8 mouse cellular contexts compared by ENCODE assay signal in the genomic region with DNA sequence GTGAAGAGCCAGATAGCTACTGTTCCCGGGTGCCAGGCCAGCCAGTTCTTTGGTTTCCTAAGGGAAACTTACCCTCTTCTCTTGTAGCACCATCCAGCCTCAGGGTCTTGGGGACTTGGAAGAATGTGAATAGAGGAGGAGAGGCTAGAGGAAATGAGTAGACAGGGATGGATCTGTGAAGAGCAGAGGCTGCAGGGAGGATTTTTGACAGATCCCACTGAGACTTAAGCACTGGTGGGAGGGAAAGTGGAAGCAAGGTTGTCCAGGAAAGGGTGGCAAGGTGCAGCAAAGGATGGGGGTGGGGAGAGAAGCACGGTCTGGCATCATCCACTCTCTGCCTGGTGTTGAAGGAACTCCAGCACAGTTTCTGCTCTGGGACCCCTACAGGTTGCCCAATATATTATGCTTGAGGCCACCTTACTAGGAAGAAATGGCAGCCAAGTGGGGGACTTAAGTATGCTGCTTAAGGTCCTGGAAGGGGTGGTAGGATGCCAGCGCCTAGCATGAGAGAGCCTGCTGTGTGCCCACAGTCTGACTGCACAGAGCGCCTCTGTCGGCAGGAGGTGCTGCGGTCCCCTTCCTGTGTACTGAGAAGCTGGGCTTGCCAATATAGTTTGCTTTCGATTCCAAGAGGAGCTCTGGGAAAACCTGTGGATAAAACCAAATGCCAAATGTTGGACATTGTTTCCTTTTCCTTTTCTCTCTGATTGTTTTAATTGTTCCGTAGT. TPM values are rescaled to one million over a fixed set of nuclear protein-coding genes. Genes with fewer than 3 reads are reported as not detected.
A peak's percentile ranks its signal among the peaks of the same experiment; 100 is the strongest.
DNase-seq lines count a peak whose midpoint lies in the region; ATAC-seq and TF ChIP-seq lines count a peak whose summit lies in the region.

No protein-coding gene starts in this region.

- no peak overlapping the region for H3K4me2 ChIP-seq in heart, postnatal 0 days (ENCODE audit: low read depth, low read length)
- H3K4me2 ChIP-seq in forebrain, embryonic 15.5 days (replicated peaks) = no peak overlapping the region

- peaks cover 53% of the 10 kb centered on the region for H3K36me3 ChIP-seq in heart, postnatal 0 days (replicated peaks; ENCODE audit: control insufficient read depth, insufficient read depth, low read length)
- H3K36me3 ChIP-seq in forebrain, embryonic 15.5 days = peaks cover 33% of the 10 kb centered on the region

- peak; percentile 34 for TF ChIP-seq CTCF in heart, postnatal 0 days (IDR thresholded peaks at IDR 0.05; ENCODE audit: low read depth)

- no peak overlapping the region for H3K9ac ChIP-seq in heart, postnatal 0 days (replicated peaks; ENCODE audit: low read depth, low read length)
- no peak overlapping the region for H3K9ac ChIP-seq in forebrain, embryonic 15.5 days (replicated peaks)

- 0 out of 2 replicates have a peak overlapping the region, but pooled peaks have one; percentile 2 for H3K27ac ChIP-seq in heart, postnatal 0 days (ENCODE audit: low read depth)
- H3K27ac ChIP-seq in forebrain, embryonic 15.5 days (replicated peaks) = no peak overlapping the region

- H3K4me1 ChIP-seq in heart, postnatal 0 days (ENCODE audit: control insufficient read depth, insufficient read depth) = no peaks in the 10 kb centered on the region
- no peaks in the 10 kb centered on the region for H3K4me1 ChIP-seq in forebrain, embryonic 15.5 days

- no peaks in the 10 kb centered on the region for H3K27me3 ChIP-seq in heart, postnatal 0 days (ENCODE audit: control insufficient read depth, insufficient read depth, low read length)
- H3K27me3 ChIP-seq in forebrain, embryonic 15.5 days = no peaks in the 10 kb centered on the region

- peak; percentile 31 for DNase-seq in kidney, adult 9 months
- DNase-seq in kidney, adult 18-20 months = no peak
- DNase-seq in R1 (ENCODE audit: low read depth, low spot score) = peak; percentile 58
- peak; percentile 64 to 67 for DNase-seq in cerebellum, adult 18-20 months
- DNase-seq in heart, postnatal 0 days (ENCODE audit: low spot score) = no peak
- no peak for DNase-seq in embryo, embryonic 11 days

- no peaks in the 10 kb centered on the region for H3K9me3 ChIP-seq in heart, postnatal 0 days (replicated peaks; ENCODE audit: control insufficient read depth, low read length)
- H3K9me3 ChIP-seq in forebrain, embryonic 15.5 days = no peaks in the 10 kb centered on the region

- ATAC-seq in heart, postnatal 0 days (ENCODE audit: insufficient read depth, low read depth) = no peak
- ATAC-seq in inflammation-experienced regulatory T-cells, adult 6 months = no peak
- no peak; the same call in 1 of the 2 replicates for ATAC-seq in forebrain, embryonic 15.5 days (replicated peaks)

- WGBS in heart, postnatal 0 days = 71% methylated on average over 8 of the region's 8 CpGs
- 75% methylated on average over 8 of the region's 8 CpGs for WGBS in forebrain, embryonic 15.5 days

- no peak for TF ChIP-seq EP300 in heart, postnatal 0 days (IDR thresholded peaks at IDR 0.05; ENCODE audit: low read depth)

- no peak overlapping the region for H3K4me3 ChIP-seq in heart, postnatal 0 days (ENCODE audit: low read depth, low read length)
- no peak overlapping the region for H3K4me3 ChIP-seq in forebrain, embryonic 15.5 days

RNA-seq across cellular contexts. Expression of gene Rapsn, which starts 17.2 kb away (rescaled TPM):
- 50.0 and 62.0 TPM in 2 replicates for total RNA-seq in heart, postnatal 0 days (2014; rRNA removed; ENCODE audit: low replicate concordance)
- polyA plus RNA-seq in heart, postnatal 0 days (2015; fragmentation: Nextera tagmentation; extraction: Ambion mirVana) = 29.4 and 32.6 TPM in 2 replicates
- polyA plus RNA-seq in inflammation-experienced regulatory T-cells, adult 6 months (2017; shearing (Covaris generic)) = 1 to 10 TPM; 2.0 to 4.7 (median 4.6) TPM
- polyA plus RNA-seq in forebrain, embryonic 15.5 days (2015; fragmentation: Nextera tagmentation; extraction: Ambion mirVana) = 0.63 and 0.74 TPM in 2 replicates

RNA-seq across cellular contexts. Expression of gene Psmc3, which starts 35.6 kb away (rescaled TPM):
- 172 and 264 TPM in 2 replicates for total RNA-seq in heart, postnatal 0 days (2014; rRNA removed; ENCODE audit: low replicate concordance)
- 296 and 300 TPM in 2 replicates for polyA plus RNA-seq in heart, postnatal 0 days (2015; fragmentation: Nextera tagmentation; extraction: Ambion mirVana)
- polyA plus RNA-seq in inflammation-experienced regulatory T-cells, adult 6 months (2017; shearing (Covaris generic)) = 100 to 1,000 TPM; 197 to 219 (median 204) TPM
- 230 and 231 TPM in 2 replicates for polyA plus RNA-seq in forebrain, embryonic 15.5 days (2015; fragmentation: Nextera tagmentation; extraction: Ambion mirVana)

RNA-seq across cellular contexts. Expression of gene Slc39a13, which starts 52.0 kb away (rescaled TPM):
- 67.0 and 105 TPM in 2 replicates for total RNA-seq in heart, postnatal 0 days (2014; rRNA removed; ENCODE audit: low replicate concordance)
- 37.9 and 40.8 TPM in 2 replicates for polyA plus RNA-seq in heart, postnatal 0 days (2015; fragmentation: Nextera tagmentation; extraction: Ambion mirVana)
- polyA plus RNA-seq in inflammation-experienced regulatory T-cells, adult 6 months (2017; shearing (Covaris generic)) = 10 to 100 TPM; 18.5 to 28.5 (median 23.3) TPM
- 23.7 and 27.8 TPM in 2 replicates for polyA plus RNA-seq in forebrain, embryonic 15.5 days (2015; fragmentation: Nextera tagmentation; extraction: Ambion mirVana)

Comparison
In these comparisons a context has a peak if more than half of its experiments do, and no peak if none do; other contexts are left out.
1. DNase-seq: peak in kidney, adult 9 months (single experiment), R1 (single experiment) and cerebellum, adult 18-20 months (2 of 2); none in kidney, adult 18-20 months (single experiment), heart, postnatal 0 days (single experiment) and embryo, embryonic 11 days (single experiment).